Mouse (Mus musculus): ENCODE results near the gene Gm17324.

Gene Gm17324

DNA sequence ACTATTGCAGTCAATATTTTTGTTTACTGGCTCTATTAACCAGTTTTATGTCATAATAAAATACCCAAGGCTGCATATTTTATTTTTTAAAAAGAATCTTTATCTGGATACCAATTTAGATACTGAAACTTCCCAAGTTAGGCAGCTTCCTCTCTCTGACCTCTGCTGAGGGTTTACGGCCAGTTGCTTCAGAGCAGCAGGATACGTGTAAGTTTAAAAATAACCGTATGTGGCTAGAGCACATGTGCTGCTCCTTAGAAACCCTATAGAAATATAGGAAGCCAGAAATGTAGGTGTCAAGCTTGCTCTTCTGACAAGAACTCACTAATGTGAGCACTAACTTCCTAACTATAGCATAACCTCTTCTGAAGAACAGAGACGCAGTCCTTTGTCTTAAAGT is 14.8 kb upstream of the Gm17324 start:
- DNase-seq: no peak

DNA sequence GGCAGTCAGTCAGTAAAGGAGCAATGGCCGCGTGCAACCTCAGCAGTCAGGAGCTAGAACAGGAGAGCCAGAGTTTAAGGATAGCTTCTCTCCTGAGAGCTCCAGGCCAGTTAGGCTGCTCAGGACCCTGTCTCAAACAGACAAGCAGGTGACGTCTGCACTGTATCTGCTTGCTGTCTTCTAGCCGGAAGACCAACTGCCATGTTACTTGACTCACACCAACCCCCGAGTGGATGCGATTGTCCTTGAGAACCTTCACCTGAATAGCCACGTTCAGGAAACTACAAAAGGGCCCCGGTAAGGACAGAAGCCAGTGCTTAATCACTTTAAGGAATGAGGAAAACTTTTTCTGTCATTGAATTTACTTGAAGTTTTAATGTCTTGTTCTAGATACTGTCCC is 8.4 kb upstream of the Gm17324 start:
- DNase-seq: no peak

DNA sequence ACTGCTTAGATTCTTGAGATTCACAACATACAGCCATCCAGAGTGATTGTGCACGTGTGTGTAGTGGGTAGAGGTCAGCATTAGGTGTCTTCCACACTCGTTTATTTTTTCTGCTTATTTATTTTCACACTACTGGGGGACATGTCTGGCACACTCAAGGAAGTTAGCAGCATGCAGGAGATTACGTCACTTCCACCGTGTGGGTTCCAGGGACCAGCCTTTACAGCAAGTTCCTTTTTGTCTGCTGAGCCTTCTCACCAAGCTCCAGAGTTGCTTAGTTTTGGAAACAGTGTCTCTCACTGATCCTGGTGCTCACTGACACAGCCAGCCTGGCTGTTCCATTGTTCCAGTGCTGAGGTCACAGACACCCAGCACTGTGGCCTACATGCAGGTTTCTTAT is 2.8 kb upstream of the Gm17324 start:
- no peak for DNase-seq

DNA sequence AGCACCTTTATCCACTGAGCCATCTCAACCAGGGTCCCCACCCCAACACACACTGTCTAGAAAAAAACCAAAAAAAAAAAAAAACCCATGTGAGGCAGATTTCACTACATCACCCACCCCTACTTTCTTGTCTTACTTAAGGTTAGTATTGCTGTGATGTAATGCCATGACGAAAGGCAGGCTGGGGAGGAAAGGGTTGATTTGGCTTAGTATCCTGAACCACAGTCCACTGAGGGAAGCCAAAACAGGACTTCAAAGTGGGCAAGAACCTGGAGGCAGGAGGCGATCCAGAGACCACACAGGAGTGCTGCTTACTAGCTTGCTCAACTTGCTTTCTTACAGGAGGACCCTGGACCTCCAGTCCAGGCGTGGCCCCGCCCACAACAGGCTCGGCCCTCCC is 1.8 kb upstream of the Gm17324 start:
- no peak for DNase-seq

DNA sequence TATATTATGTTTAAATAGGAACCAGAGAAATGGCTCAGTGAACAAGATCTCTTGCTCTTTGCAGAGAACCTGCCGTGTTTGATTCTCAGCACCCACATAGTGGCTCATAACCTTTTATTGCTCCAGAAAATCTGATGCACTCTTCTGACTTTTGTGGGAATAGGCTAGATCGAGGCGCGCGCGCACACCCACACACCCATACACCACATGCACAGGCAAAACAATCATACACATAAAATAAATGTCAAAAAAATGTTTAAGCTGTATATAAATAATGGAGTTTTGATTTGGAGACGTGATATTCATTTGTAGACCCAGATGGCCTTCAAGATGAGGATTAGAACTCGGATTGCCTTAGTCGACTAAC is 997 bp downstream of the Gm17324 start:
- no peak for DNase-seq

DNA sequence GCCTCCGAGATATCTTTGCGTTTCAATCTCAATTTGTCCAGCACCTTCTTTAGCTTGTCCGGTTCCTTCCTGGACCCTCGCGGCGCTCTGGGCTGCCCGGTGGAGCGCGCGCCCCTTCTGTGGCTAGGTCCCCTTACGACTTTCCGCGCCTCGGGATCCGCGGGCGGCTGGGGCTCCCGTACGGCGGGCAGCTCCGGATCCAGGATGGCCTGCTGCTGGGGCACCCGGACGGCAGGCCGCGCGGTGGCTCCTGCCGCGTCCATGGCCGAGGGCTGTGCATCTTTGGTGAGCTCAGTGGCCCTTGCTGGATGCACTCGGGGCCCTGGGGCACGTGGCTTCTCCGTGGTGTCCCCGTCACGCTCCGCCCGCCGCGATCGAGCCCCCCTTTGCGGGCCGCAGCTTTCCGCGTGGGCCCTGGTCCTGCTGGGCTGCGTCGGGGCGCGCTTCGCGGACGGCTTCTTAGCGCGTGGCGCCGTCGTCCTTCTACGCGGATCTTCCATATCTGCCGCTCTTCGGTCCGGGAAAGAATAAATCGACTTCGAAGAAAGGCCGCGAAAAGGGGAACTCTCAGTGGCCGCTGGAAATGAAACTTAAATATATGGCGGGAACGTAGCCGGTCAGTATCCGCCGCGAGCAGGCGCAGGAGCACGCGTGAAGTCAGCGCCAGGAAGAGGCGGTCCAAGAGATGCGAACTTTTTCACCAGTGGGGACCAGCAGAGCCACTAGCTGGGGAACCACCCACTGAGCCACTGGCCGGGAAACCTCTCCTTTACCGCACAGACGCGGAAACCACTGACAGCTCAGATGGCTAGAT is 5.8 kb downstream of the Gm17324 start, which contains the start of gene Cgas:
Gene Cgas (minus strand): TSS at position 659 of the 814 bp plus-strand sequence.
- DNase-seq: peak; percentile 54 to 57

DNA sequence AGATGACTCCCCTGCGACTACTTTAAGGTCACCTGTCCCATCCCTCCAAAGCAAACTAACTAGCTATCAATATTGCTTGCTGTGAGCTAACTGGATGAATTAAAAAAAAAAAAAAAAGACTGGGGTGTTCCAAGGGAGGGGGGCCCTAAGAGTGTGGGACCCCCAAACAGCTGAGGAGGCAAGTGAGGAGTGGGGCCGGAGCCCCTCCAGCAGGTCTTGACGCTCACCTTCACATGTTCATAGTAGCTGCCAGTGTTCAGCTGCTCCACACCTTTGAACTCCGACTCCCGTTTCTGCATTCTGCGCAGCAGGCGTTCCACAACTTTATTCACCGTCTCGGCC is 6.4 kb downstream of the Gm17324 start:
- DNase-seq: no peak

DNA sequence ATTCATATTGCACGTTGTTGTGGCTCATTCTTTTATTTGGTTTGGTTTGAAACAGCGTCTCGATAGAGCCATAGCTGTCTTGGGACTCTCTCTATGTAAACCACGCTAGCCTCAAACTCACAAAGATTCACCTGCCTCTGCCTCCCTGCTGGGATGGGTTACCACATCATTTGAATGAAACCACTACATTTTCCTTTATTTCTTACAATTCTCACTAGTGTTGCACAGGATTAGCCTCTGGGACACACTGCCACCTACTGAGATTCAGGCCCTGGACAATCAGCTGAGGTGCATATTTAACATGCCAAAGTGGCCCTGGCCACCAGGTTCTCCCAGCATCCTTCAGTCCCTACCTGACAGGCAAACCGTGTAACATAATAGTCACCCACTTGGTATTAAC is 9.2 kb downstream of the Gm17324 start:
- no peak for DNase-seq

DNA sequence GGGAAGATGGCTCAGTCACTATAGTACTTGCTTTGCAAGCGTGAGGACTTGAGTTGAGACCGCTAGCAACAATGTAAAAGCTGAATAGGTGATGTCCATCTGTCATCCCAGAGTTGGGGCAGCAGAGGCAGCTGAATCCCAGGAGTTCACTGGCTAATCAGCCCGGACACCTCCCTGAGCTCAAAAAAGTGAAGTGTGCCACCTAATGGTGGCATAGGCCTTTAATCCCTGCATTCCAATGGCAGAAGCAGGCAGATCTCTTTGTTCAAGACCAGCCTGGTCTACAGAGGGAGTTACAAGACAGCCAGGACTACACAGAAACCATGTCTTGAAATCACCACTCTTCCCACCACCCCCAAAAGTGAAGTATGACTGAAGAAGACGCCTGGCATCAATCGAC is 16.1 kb downstream of the Gm17324 start:
- no peak for DNase-seq

DNA sequence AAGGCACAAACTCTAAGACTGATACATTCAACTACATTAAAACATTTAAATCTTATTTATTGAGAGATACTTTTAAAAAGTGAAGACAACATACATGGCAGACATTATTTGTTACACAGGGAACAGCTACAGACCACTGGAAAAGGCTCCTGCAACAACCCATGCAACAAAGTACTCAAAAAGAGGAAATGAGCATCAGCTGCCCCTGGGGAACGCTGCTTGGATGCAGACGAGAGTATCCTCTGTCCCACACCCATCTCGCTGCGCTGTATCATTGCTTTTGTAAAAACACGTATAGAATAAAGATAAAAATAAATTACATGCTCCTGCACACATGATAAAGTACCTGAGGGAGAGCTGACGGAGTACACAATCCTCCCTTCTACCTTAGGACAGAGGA is 18.1 kb downstream of the Gm17324 start:
- peak; percentile 27 to 52 for DNase-seq

DNA sequence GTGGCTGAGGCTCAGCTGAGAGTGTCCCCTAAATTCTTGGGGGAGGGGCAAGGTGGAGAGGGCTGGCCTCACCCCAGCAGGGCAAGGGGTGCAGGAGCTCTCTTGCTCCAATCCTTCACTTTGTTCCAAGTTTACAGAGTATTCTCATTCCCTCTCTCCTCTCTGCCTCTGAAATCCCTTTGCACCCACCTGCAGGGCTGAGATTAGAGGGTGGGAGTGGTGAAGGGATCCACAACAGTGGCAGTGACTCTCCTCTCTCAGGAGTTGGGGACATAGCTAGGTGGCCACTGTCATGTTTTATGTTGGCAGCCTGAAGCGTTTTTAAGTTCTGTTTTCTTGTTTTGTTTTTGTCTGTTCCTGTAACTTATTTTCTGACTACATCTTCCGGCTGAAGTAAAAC is 19.0 kb downstream of the Gm17324 start:
- DNase-seq: no peak

DNA sequence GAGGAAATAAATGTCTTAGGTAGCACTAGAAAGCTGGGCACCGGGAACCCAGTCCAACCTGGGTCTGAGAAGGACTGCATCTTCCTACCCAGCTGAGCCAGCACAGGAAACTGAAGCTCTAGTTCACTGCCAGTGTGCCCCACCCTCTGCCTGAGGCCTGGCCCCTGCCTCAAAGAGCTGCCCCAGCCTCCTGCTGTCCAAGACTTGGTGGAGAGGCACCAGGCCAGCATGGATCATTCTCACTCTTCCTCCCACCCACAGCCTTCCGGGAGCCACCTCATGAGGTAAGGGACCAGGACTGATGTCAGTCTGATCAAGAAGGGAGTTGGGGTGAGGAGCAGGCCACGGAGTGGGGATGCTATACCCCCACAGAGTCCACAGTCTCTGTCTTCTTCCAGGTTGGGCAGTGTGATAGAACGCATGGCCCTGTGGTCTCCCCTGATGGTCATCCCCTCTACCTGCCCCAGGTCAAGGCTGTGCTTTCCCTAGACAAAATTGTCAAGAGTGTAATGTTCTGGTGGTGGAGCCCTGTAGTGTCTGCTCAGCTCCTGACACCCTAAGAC is 19.6 kb downstream of the Gm17324 start:
- DNase-seq: no peak

DNA sequence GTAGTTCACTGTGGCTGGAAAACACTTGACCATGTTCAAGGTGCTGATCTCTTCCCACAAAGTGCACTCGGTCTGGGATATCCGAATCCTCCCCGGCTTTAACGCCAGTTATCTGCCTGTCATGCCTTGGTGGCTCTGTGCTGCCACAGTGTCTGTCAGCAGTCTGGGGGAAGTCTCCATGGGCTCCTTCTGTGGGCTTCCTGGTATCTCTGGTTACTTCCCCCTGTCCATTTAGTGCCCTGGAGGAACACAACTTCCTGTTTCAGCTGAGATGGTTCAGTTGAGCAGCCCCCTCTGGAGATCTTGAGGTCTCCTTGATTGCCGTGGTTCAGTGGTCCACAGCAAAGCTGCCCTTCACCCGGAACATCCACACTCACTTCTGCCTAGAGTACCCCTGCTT is 20.4 kb downstream of the Gm17324 start:
- DNase-seq: peak in 1 of 2 experiments; percentile 22

DNA sequence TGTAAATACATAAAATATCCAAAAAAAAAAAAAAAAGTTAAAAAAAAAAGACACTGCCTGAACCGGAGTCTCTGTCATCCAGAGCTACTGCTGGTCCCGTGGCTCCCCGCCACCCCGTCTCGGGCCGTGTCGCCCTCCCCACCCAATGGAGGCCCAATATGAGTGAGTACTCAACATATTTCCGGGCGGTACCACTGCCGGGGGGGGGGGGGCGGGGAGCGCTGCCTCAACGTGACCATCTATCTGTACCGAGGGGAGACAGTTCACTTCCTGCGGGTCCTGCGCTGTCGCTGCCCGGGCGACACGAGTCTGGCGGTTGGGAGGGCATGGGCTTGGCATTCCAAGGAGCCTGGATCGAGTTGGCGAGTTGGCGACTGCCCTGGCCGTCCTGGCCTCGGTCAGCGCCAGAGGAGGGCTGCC is 21.2 kb downstream of the Gm17324 start:
- DNase-seq: no peak

DNA sequence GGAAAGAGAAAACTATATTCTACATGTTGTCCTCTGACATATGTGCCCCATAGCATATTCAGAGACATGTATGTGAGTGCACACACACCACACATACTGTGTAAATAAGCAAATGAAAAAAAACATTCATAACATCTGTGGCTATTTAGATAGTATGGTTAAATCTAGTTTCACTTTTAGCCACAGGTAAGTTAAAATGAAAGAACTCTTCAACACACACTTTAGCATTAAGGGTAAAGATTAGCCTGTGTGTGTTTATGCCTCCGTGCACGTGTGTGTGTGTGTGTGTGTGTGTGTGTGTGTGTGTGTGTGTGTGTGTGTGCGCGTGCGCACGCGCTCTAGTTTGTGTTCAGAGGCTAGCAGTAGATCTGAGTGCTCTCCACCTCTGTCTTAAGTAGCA is 47.0 kb downstream of the Gm17324 start:
- DNase-seq: no peak

DNA sequence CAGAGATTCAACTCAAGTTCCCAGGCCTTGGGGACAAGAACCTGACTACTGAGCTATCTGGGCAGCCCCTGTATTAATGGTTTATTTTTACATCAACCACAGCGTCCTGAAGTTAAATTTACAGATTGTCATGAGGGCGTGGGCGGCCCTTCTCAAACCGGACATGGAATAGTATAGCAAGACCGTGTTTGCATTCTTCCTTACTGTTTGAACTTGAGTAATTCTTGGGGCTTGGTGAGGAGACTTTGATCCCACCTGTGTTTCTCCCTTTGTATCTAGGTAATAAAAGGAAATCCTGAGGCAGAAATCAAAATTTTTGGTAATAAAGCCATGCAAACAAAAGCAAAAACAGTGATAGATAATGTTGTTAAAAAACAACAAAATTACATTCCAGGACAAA is 48.0 kb downstream of the Gm17324 start:
- DNase-seq: no peak

Measured in spleen, adult 18-20 months (tissue).